Mouse (Mus musculus) liver, postnatal 0 days (tissue): ENCODE results near the gene Ucp3.

Experiments used
- CTCF ChIP-seq: sonication (generic); IDR thresholded peaks from 2 replicates; pipeline ENCODE4 v1.5.1; 2016; ENCODE audit warnings: antibody characterized with exemption, low read depth
- EP300 ChIP-seq: IDR thresholded peaks from 2 replicates; pipeline ENCODE4 v1.6.1; 2016; ENCODE audit warnings: antibody characterized with exemption, low read depth, mild to moderate bottlenecking

DNA sequence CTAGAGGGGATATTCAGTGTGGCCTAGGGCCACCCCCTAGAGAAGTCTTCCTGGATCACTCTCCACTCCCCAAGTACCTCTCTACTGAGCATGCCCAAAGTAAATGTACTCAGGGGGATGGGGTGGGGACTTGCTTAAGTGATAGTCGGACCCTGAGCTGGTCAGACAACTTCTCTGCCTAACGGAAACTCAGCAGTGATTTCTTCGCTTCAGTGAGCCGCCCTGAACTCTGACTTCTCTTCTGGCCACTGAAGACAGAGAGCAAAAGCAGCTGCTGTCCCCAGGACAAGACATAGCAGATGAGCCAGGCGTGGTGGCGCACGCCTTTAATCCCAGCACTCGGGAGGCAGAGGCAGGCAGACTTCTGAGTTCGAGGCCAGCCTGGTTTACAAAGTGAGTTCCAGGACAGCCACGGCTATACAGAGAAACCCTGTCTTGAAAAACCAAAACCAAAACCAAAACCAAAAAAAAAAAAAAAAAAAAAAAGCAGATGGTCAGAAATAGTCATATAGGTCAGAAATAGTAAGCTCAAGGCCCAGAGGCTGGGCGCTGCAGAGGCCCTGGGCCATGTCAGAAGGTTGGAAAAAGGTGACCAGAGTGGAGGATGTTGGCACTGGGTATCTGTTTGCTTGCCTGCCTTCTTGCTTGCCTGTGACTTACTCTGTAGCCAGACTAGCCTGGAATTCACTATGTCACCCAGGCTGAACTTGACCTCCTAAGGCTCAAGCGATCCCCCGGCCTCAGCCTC, 32.1 kb downstream of the Ucp3 start:
- TF ChIP-seq EP300, result no peak
- no peak for TF ChIP-seq CTCF
